Mouse (Mus musculus) intestine, embryonic 16.5 days (tissue): Measurements from ENCODE around the gene Hbq1a. TPM values are rescaled to one million over a fixed set of nuclear protein-coding genes. Genes with fewer than 3 reads are reported as not detected.

Experiments
- ATAC-seq: fragments of 200-750 bp; cut with Nextera tagmentation; 2 replicates; pipeline ENCODE4 v1.8.0; 2017; ENCODE audit warnings: moderate TSS enrichment, moderate library complexity
- H3K27ac ChIP-seq: fragments of 300-500 bp; sonication (generic); 2 replicates; pipeline ENCODE4 v1.5.1; 2014; ENCODE audit warnings: mild to moderate bottlenecking, low read length
- H3K27me3 ChIP-seq: fragments of 300-500 bp; sonication (generic); replicated peaks from 2 replicates; pipeline ENCODE4 v1.6.1; 2014; ENCODE audit warnings: low read length, control low read depth, mixed read lengths; ENCODE audit not compliant: control insufficient read depth, insufficient read depth
- H3K36me3 ChIP-seq: fragments of 300-500 bp; sonication (generic); 2 replicates; pipeline ENCODE4 v1.6.1; 2014; ENCODE audit warnings: low read length, control low read depth; ENCODE audit not compliant: control insufficient read depth, insufficient read depth
- H3K4me1 ChIP-seq: fragments of 300-500 bp; sonication (generic); 2 replicates; pipeline ENCODE4 v1.6.1; 2014; ENCODE audit warnings: low read length, control low read depth, mixed read lengths; ENCODE audit not compliant: control insufficient read depth, insufficient read depth
- H3K4me2 ChIP-seq: fragments of 300-500 bp; sonication (generic); 2 replicates; pipeline ENCODE4 v1.6.1; 2014; ENCODE audit warnings: low read depth, low read length, control low read depth
- H3K4me3 ChIP-seq: fragments of 300-500 bp; sonication (generic); 2 replicates; pipeline ENCODE4 v1.5.1; 2014; ENCODE audit warnings: mild to moderate bottlenecking, low read length
- H3K9ac ChIP-seq: fragments of 300-500 bp; sonication (generic); 2 replicates; pipeline ENCODE4 v1.6.1; 2014; ENCODE audit warnings: low read depth, low read length
- H3K9me3 ChIP-seq: fragments of 300-500 bp; sonication (generic); 2 replicates; pipeline ENCODE4 v1.6.1; 2016; ENCODE audit warnings: low read length, control low read depth; ENCODE audit not compliant: control insufficient read depth
- WGBS: fragments of 180-500 bp; shearing (Covaris S2); extraction: QIAGEN DNeasy Blood & Tissue Kit; methylation state at CpG from one replicate; pipeline ENCODE4 v1.1.7; 2014; 5-methylcytosine and 5-hydroxymethylcytosine counted together
- polyA plus RNA-seq: library from polyadenylated mRNA; unstranded; fragments of >200 nt; fragmentation: Nextera tagmentation; extraction: Ambion mirVana; gene quantifications from 2 replicates; pipeline ENCODE4 v1.2.1, GENCODE M21; 2015

Hbq1a gene
- polyA plus RNA-seq, 1 experiment from 2014 or later: 0.55 TPM

DNA sequence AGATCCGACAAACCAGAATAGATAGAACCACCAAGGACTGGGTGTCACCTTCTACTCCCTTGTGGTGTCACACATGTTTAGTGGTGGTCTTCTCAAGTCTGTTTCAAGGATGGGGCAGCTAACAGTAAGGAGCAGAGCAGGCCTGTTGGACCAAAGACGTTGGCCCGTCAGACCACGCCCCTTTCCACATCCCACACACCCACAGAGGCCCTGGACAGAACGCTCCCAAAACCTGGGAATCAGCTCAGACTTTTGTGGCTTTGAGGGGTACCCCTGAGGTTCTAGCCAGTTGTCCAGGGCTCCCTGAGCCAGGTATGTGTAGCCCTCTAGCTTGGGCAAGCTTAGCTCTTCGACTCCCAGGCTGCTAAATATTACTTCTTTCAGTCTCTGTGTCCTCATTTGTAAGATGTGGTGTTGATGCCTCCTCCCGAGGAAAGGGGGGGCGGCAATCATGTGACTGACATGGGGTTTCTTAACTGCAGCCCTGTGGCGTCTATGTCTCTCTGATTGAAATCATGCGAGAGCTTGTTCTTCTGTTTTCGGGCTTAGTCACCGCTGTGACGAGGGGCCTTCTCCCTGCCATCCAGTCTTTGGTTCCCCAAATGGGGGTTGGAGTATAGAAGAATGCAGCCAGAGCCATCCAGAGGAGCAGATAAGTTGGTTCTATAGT is 49.5 kb downstream of the Hbq1a start:
- no peak for ATAC-seq
- Histone ChIP-seq H3K27ac (0 out of 2 replicates have a peak overlapping the region, but pooled peaks have one; percentile 25), H3K9me3 (no peaks in the 10 kb centered on the region), H3K4me1 (peaks cover 30% of the 10 kb centered on the region), H3K9ac (peak overlapping the region; percentile 91), H3K4me2 (peak overlapping the region; percentile 89), H3K36me3 (peaks cover 8% of the 10 kb centered on the region; the same call in 1 of the 2 replicates), H3K27me3 (no peaks in the 10 kb centered on the region), H3K4me3 (peak overlapping the region; percentile 79)
- 66% methylated on average over 13 of the region's 13 CpGs for WGBS

Other genes starting within 250 kb of the Hbq1a start
- 0.02 and 0.11 TPM in 2 replicates for gene Il9r, start 99.8 kb upstream of the Hbq1a start, polyA plus RNA-seq
- gene Snrnp25, start 94.7 kb upstream of the Hbq1a start, polyA plus RNA-seq: 40.7 and 45.6 TPM in 2 replicates
- 50.3 and 51.5 TPM in 2 replicates for gene Rhbdf1, start 77.8 kb upstream of the Hbq1a start, polyA plus RNA-seq
- gene Mpg, start 73.6 kb upstream of the Hbq1a start, polyA plus RNA-seq: 32.6 and 33.8 TPM in 2 replicates
- 28.3 and 34.6 TPM in 2 replicates for gene Nprl3, start 32.4 kb upstream of the Hbq1a start, polyA plus RNA-seq
- 11.6 and 16.4 TPM in 2 replicates for gene Hba-x, start 23.7 kb upstream of the Hbq1a start, polyA plus RNA-seq
- gene Hba-a1, start 16.6 kb upstream of the Hbq1a start, polyA plus RNA-seq: 3,658 and 4,448 TPM in 2 replicates
- gene Hbq1b, start 13.1 kb upstream of the Hbq1a start, polyA plus RNA-seq: 2.1 and 3.0 TPM in 2 replicates
- gene Hba-a2, start 3.6 kb upstream of the Hbq1a start, polyA plus RNA-seq: 9,012 and 11,055 TPM in 2 replicates
- 9.6 and 10.0 TPM in 2 replicates for gene Sh3pxd2b, start 47.8 kb downstream of the Hbq1a start, polyA plus RNA-seq
- 21.8 and 22.6 TPM in 2 replicates for gene Ubtd2, start 155.3 kb downstream of the Hbq1a start, polyA plus RNA-seq
- gene Efcab9, start 232.0 kb downstream of the Hbq1a start, polyA plus RNA-seq: 0.65 and 0.77 TPM in 2 replicates
- gene Stk10, start 233.2 kb downstream of the Hbq1a start, polyA plus RNA-seq: 5.2 and 5.7 TPM in 2 replicates